8 mouse cellular contexts compared by ENCODE assay signal in the genomic region with DNA sequence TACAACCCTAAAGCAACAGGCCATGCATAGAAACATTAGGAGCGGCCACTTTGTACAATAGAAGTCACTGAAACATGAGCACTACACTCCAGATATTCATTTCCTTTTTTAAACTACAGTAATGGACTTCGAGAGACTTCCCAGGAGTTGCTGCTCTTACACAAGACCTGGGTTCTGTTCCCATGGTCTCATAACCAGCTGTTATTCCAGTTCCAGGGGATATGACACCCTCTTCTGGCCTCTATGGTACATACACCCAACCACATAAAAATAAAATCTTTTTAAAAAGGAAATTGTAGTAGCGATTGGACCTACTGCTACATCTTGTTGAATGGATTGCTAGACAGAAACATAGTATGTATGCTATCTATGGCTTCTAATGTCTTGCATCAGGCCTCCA. TPM values are rescaled to one million over a fixed set of nuclear protein-coding genes. Genes with fewer than 3 reads are reported as not detected.
DNase-seq lines count a peak whose midpoint lies in the region; ATAC-seq and TF ChIP-seq lines count a peak whose summit lies in the region.

No protein-coding gene starts in this region.

- peaks cover 19% of the 10 kb centered on the region for H3K36me3 ChIP-seq in kidney, postnatal 0 days (ENCODE audit: insufficient read depth, low read length)
- H3K36me3 ChIP-seq in neural tube, embryonic 12.5 days, result peaks cover 25% of the 10 kb centered on the region

- TF ChIP-seq CTCF in kidney, postnatal 0 days (IDR thresholded peaks at IDR 0.05; ENCODE audit: low read depth), result peak; percentile 47

- DNase-seq in kidney, postnatal 0 days (ENCODE audit: low spot score), result no peak
- no peak for DNase-seq in kidney, adult 18-20 months
- peak; percentile 45 for DNase-seq in induced T-regulatory cell, adult 2 months (ENCODE audit: low read depth)
- DNase-seq in urinary bladder, postnatal 25 days (ENCODE audit: low spot score), result no peak
- no peak for DNase-seq in adrenal gland, adult 18-20 months (ENCODE audit: low spot score in 2 of 2)
- no peak for DNase-seq in cerebellum, adult 11-12 months

- 0 out of 2 replicates have a peak overlapping the region, but pooled peaks have one; percentile 90 for H3K27ac ChIP-seq in kidney, postnatal 0 days
- no peak overlapping the region for H3K27ac ChIP-seq in neural tube, embryonic 12.5 days

- H3K9ac ChIP-seq in kidney, postnatal 0 days (ENCODE audit: low read depth, low read length), result no peak overlapping the region
- H3K9ac ChIP-seq in neural tube, embryonic 12.5 days, result no peak overlapping the region

- no peaks in the 10 kb centered on the region for H3K9me3 ChIP-seq in kidney, postnatal 0 days (replicated peaks; ENCODE audit: low read length)
- no peaks in the 10 kb centered on the region for H3K9me3 ChIP-seq in neural tube, embryonic 12.5 days

- peak overlapping the region; percentile 90; the same call in 1 of the 2 replicates for H3K4me2 ChIP-seq in kidney, postnatal 0 days (ENCODE audit: low read length)
- H3K4me2 ChIP-seq in neural tube, embryonic 12.5 days (replicated peaks), result peak overlapping the region; percentile 88

- no peak for ATAC-seq in kidney, postnatal 0 days (replicated peaks; ENCODE audit: low FRiP score, low read depth)
- 0 out of 2 replicates have a peak, but pooled peaks have one; percentile 8 for ATAC-seq in common myeloid progenitor, adult 5-6 weeks (replicated peaks; ENCODE audit: low read depth, poor library complexity, severe bottlenecking)
- no peak for ATAC-seq in neural tube, embryonic 12.5 days (ENCODE audit: low FRiP score, low read depth)

- WGBS in kidney, postnatal 0 days, result 88% methylated on average over 3 of the region's 3 CpGs
- 84% methylated on average over 3 of the region's 3 CpGs for WGBS in neural tube, embryonic 12.5 days

- H3K27me3 ChIP-seq in kidney, postnatal 0 days (ENCODE audit: insufficient read depth, low read length), result no peaks in the 10 kb centered on the region
- no peaks in the 10 kb centered on the region for H3K27me3 ChIP-seq in neural tube, embryonic 12.5 days (replicated peaks)

- peak overlapping the region; percentile 94; the same call in 1 of the 2 replicates for H3K4me3 ChIP-seq in kidney, postnatal 0 days (replicated peaks; ENCODE audit: low read depth, low read length)
- no peak overlapping the region for H3K4me3 ChIP-seq in neural tube, embryonic 12.5 days

- H3K4me1 ChIP-seq in kidney, postnatal 0 days (replicated peaks; ENCODE audit: insufficient read depth, low read length), result peaks cover 6% of the 10 kb centered on the region; the same call in 1 of the 2 replicates
- peaks cover 19% of the 10 kb centered on the region for H3K4me1 ChIP-seq in neural tube, embryonic 12.5 days

RNA-seq across cellular contexts. Expression of a gene that starts 0.5 kb away (rescaled TPM):
- 161 and 177 TPM in 2 replicates for polyA plus RNA-seq in kidney, postnatal 0 days (2015; fragmentation: Nextera tagmentation; extraction: Ambion mirVana)
- 118 and 145 TPM in 2 replicates for total RNA-seq in common myeloid progenitor, adult 5-6 weeks (2017)
- 299 and 318 TPM in 2 replicates for polyA plus RNA-seq in neural tube, embryonic 12.5 days (2016; fragmentation: Nextera tagmentation; extraction: Ambion mirVana)
- 10 to 100 TPM; 59.9 to 66.0 TPM for total RNA-seq in adrenal gland, adult 18-20 months (2021)

RNA-seq across cellular contexts. Expression of a gene that starts 48.1 kb away (rescaled TPM):
- polyA plus RNA-seq in kidney, postnatal 0 days (2015; fragmentation: Nextera tagmentation; extraction: Ambion mirVana), result 0.71 and 0.79 TPM in 2 replicates
- total RNA-seq in common myeloid progenitor, adult 5-6 weeks (2017), result not detected in 2 replicates
- 0.24 and 0.41 TPM in 2 replicates for polyA plus RNA-seq in neural tube, embryonic 12.5 days (2016; fragmentation: Nextera tagmentation; extraction: Ambion mirVana)
- total RNA-seq in adrenal gland, adult 18-20 months (2021), result 1 to 10 TPM in 1 of 2 experiments, not detected in 1; 3.0 TPM
